Mouse (Mus musculus): ENCODE results near the gene Syvn1.

- TF ChIP-seq CTCF (IDR thresholded peaks at IDR 0.05; ENCODE audit: extremely low read depth, insufficient read depth, low read length) (no peak), POLR2A (IDR thresholded peaks at IDR 0.05; ENCODE audit: extremely low read depth, insufficient read depth, low read length) (no peak)
These were observed 31.3 kb upstream of the Syvn1 start for GRCm38 (mm10) chr19:6014991-6015510.

Data from cortical plate, adult 2 months (tissue).